Mouse (Mus musculus) liver, adult 2 months (tissue): ENCODE results near the gene Sstr2. TPM values are rescaled to one million over a fixed set of nuclear protein-coding genes. Genes with fewer than 3 reads are reported as not detected.

ENCODE experiments used
- DNase-seq: peaks from one replicate; pipeline ENCODE4 v3.0.0-alpha.2; 2011; ENCODE audit warnings: low read depth, low spot score; ENCODE audit errors: extremely low read depth
- H3K27ac ChIP-seq: fragments of 200-500 bp; replicated peaks from 2 replicates; pipeline ENCODE4 v1.5.1; 2012; ENCODE audit warnings: low read depth, mild to moderate bottlenecking, control low read depth, inconsistent platforms, low read length; ENCODE audit not compliant: insufficient read depth
- H3K27me3 ChIP-seq: fragments of 200-500 bp; 2 replicates; pipeline ENCODE4 v1.6.1; 2012; ENCODE audit warnings: mild to moderate bottlenecking, moderate library complexity, low read length, inconsistent platforms; ENCODE audit not compliant: control insufficient read depth, insufficient read depth
- H3K36me3 ChIP-seq: fragments of 200-500 bp; 2 replicates; pipeline ENCODE4 v1.6.1; 2012; ENCODE audit warnings: low read length, inconsistent platforms; ENCODE audit not compliant: control insufficient read depth, insufficient read depth
- H3K4me1 ChIP-seq: fragments of 200-500 bp; 2 replicates; pipeline ENCODE4 v1.6.1; 2011; ENCODE audit warnings: low read length; ENCODE audit not compliant: control insufficient read depth, insufficient read depth
- H3K4me3 ChIP-seq: fragments of 200-500 bp; 2 replicates; pipeline ENCODE4 v1.5.1; 2011; ENCODE audit warnings: low read depth, mild to moderate bottlenecking, control low read depth, low read length, moderate library complexity; ENCODE audit not compliant: insufficient read depth
- H3K79me2 ChIP-seq: fragments of 200-500 bp; 2 replicates; pipeline ENCODE4 v1.6.1; 2012; ENCODE audit warnings: inconsistent platforms, mild to moderate bottlenecking, low read length, moderate library complexity; ENCODE audit not compliant: control insufficient read depth, insufficient read depth
- H3K9ac ChIP-seq: fragments of 200-500 bp; 2 replicates; pipeline ENCODE4 v1.6.1; 2012; ENCODE audit warnings: low read depth, mild to moderate bottlenecking, control low read depth, inconsistent platforms, low read length
- CTCF ChIP-seq: fragments of 200-500 bp; IDR thresholded peaks from 2 replicates; pipeline ENCODE4 v1.5.1; 2011; ENCODE audit warnings: low read depth, low read length, control low read depth
- POLR2A ChIP-seq: fragments of 200-500 bp; IDR thresholded peaks from 2 replicates; pipeline ENCODE4 v1.6.1; 2011; ENCODE audit warnings: low read length, control low read depth; ENCODE audit not compliant: insufficient read depth; ENCODE audit errors: extremely low read depth
- WGBS: fragments of 180-500 bp; shearing (Covaris S2); methylation state at CpG from one replicate; pipeline ENCODE4 v1.1.7; 2018; 5-methylcytosine and 5-hydroxymethylcytosine counted together
- polyA plus RNA-seq: library from polyadenylated mRNA; depleted of rRNA; stranded (reverse); fragments of >200 nt; gene quantifications from 2 replicates; pipeline ENCODE4 v1.2.3, GENCODE M21; 2012
- total RNA-seq: library from RNA; depleted of rRNA; stranded (reverse); fragments of >200 nt; gene quantifications from 2 replicates; pipeline ENCODE4 v1.2.3, GENCODE M21; 2014

Gene Sstr2
- total and polyA plus RNA-seq, 2 experiments = 0.17 TPM; not detected in 1

DNA sequence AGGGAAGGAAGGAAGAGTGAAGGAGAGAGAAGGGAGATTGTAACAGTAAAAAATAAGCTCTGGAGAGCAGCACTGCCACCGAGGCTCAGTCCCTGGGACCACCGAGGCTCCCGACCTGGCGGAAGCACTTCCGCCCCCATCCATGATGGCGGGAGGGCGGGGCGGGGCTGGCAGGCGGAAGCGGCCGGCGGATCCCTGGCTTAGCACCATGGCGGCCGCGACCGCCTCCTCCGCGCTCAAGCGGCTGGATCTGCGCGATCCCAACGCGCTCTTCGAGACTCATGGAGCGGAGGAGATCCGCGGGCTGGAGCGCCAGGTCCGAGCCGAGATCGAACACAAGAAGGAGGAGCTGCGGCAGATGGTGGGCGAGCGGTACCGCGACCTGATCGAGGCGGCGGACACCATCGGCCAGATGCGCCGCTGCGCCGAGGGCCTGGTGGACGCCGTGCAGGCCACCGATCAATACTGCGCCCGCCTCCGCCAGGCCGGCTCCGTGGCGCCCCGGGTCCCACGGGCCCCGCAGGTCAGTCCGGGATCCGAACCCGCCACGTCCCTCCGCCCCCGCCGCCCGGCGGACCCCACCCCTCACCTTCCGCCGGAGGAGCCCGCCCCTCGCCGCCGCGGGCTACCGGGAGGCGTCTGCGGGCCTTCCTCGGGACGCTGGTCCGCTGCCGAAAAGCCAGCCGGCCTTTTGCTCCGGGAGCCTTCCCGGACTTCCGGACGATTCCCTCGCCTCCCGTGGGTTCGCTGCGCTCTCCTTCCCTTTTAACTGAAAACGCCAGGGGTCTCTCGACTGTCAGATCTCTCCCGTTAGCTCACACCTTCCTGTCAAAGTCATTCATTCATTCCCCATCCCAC is 30.4 kb downstream of the Sstr2 start, which contains the start of gene Slc39a11:
TSS of gene Slc39a11 (minus strand) at position 727 of the 858 bp plus-strand sequence.
- no peaks in the 10 kb centered on the region for H3K27me3 ChIP-seq
- no peaks in the 10 kb centered on the region for H3K79me2 ChIP-seq
- peaks cover 7% of the 10 kb centered on the region; the same call in 1 of the 2 replicates for H3K4me1 ChIP-seq
- TF ChIP-seq CTCF = no peak
- TF ChIP-seq POLR2A = 0 out of 2 replicates have a peak, but pooled peaks have one; percentile 56
- DNase-seq = peak; percentile 45
- peak within 1 kb of the TSS; percentile 92 for H3K9ac ChIP-seq
- under 1% methylated on average over 87 of the region's 91 CpGs for WGBS
- peak within 1 kb of the TSS; percentile 85 for H3K4me3 ChIP-seq
- peak within 1 kb of the TSS; percentile 72 for H3K27ac ChIP-seq
- peaks cover 11% of the 10 kb centered on the region; the same call in 1 of the 2 replicates for H3K36me3 ChIP-seq

DNA sequence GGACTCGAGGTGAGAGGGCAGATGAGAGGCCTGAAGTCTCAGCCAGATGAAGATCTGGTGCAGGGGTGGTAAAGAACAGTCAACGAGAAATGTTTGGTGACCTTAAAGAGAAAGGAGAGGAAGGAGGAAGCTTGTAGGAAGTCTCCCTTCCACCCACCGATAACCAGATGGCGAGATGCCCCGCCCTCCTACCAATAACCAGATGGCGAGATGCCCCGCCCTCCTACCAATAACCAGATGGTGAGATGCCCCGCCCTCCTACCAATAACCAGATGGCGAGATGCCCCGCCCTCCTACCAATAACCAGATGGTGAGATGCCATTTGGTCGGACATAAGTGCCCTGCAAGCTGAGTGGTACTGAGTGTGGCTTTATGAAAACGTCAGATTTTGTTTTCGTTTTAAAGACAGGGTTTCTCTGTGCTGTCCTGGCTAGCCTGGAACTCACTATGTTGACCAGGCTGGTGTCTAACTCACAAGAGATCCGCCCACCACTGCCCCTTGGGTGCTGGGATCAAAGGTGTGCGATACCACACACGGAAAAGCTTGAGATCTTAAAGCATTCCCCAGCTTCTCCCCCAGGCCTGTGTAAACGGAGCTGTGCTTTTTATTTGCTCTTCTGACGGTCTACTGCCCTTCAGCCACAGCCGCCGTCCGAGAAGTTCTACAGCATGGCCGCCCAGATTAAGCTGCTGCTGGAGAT is 32.2 kb downstream of the Sstr2 start:
- DNase-seq = no peak
- Histone ChIP-seq H3K36me3 (peaks cover 22% of the 10 kb centered on the region; the same call in 1 of the 2 replicates), H3K9ac (no peak overlapping the region), H3K27ac (no peak overlapping the region), H3K4me1 (peaks cover 7% of the 10 kb centered on the region; the same call in 1 of the 2 replicates), H3K27me3 (no peaks in the 10 kb centered on the region), H3K4me3 (no peak overlapping the region), H3K79me2 (no peaks in the 10 kb centered on the region)
- WGBS = 78% methylated on average over 22 of the region's 22 CpGs
- no peak for TF ChIP-seq POLR2A
- no peak for TF ChIP-seq CTCF

GRCm38 (mm10) chr11:113651907-113652273 is 32.7 kb downstream of the Sstr2 start:
- DNase-seq = no peak
- TF ChIP-seq POLR2A (no peak), CTCF (peak; percentile 24; the same call in 1 of the 2 replicates)
- Histone ChIP-seq H3K36me3 (peaks cover 22% of the 10 kb centered on the region; the same call in 1 of the 2 replicates), H3K4me3 (no peak overlapping the region), H3K4me1 (peaks cover 7% of the 10 kb centered on the region; the same call in 1 of the 2 replicates), H3K27ac (no peak overlapping the region), H3K27me3 (no peaks in the 10 kb centered on the region), H3K9ac (no peak overlapping the region), H3K79me2 (no peaks in the 10 kb centered on the region)
- WGBS = 72% methylated on average over 8 of the region's 8 CpGs

- WGBS = 93% methylated on average over 6 of the region's 6 CpGs
- TF ChIP-seq POLR2A (no peak), CTCF (no peak)
- Histone ChIP-seq H3K4me1 (peaks cover 7% of the 10 kb centered on the region; the same call in 1 of the 2 replicates), H3K4me3 (no peak overlapping the region), H3K36me3 (peaks cover 26% of the 10 kb centered on the region), H3K9ac (no peak overlapping the region), H3K27me3 (no peaks in the 10 kb centered on the region), H3K27ac (no peak overlapping the region), H3K79me2 (no peaks in the 10 kb centered on the region)
- DNase-seq = no peak
Observed at GRCm38 (mm10) chr11:113652516-113652915, 33.4 kb downstream of the Sstr2 start.

DNA sequence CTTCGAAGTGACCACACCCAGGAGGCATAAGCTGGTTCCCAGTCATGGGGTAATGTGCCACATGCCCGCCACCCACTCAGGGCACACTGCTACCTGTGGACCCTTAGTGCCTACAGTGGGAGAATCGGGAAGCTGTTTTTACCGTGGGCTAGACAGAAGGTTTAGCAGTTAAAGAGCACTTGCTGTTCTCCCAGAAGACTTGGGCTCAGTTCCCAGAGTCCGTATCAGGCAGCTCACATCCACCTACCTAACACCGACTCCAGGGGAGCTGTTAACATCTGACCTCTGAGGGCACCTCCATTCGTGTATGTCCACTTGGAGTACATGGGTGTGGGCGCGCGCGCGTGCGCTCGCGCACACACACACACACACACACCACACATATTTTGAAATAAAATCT is 35.0 kb downstream of the Sstr2 start:
- no peak for TF ChIP-seq CTCF
- no peak for TF ChIP-seq POLR2A
- no peak overlapping the region for H3K9ac ChIP-seq
- 94% methylated on average over 15 of the region's 15 CpGs for WGBS
- H3K4me3 ChIP-seq = no peak overlapping the region
- no peaks in the 10 kb centered on the region for H3K27me3 ChIP-seq
- no peak for DNase-seq
- peaks cover 4% of the 10 kb centered on the region; the same call in 1 of the 2 replicates for H3K4me1 ChIP-seq
- no peak overlapping the region for H3K27ac ChIP-seq
- no peaks in the 10 kb centered on the region for H3K79me2 ChIP-seq
- H3K36me3 ChIP-seq = peaks cover 28% of the 10 kb centered on the region
